Mouse (Mus musculus): ENCODE measurements around the gene Dmap1. TPM values are rescaled to one million over a fixed set of nuclear protein-coding genes. Genes with fewer than 3 reads are reported as not detected.

The Dmap1 gene
- 35.1 and 41.2 TPM in 2 replicates for polyA plus RNA-seq (2012)

DNA sequence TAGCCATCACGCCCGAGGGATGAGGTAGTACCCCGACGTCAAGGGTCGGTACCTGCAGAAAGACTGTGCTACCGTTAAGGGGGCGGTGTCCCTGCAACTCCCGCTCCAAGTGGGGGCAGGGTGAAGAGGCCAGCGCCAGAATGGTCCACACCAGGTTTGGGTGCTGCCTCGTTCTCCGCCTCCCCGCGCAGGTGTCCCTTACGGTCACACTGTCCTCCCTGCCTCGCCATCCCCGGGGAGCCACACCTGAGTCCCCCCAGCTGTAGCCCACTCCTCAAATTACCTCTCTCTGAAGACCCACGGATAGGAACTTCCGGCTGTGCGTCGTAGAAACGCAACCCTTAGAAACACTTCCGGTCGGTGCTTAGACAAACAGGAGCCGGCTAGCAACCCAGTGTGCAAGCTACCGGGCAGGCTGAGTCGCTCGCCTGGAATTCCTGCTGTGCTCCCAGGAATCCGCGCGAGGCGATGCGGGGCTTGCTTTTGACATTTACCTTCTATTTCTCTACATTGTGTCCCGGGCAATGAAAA, at the start of gene Dmap1:
TSS of gene Dmap1 (minus strand) at position 343 of the 531 bp plus-strand sequence.
- no peak for TF ChIP-seq GATA1 (IDR thresholded peaks at IDR 0.05; ENCODE audit: low read length)

DNA sequence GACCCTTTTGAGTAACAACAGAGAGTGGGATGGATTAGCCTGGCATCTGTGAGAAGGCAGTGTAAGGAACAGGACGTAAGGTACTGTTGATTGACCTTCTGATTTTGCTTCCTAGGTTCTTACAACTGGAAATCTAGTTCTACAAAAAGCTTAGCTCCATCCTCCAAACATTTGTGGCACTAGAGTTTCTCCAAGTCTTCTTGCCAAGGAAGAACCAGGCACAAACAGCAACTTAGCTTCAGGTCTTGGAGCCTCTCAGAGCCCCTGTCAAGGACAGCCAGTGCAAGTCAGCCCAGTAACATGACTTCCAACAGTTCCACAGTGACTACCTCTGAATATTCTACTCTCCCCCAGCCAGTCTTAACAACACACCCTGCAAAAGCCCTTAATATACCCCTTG, 42.0 kb upstream of the Dmap1 start, which contains the start of gene Gm12845:
TSS of gene Gm12845 (plus strand) at position 301 of the 400 bp plus-strand sequence.
- no peak for TF ChIP-seq GATA1 (IDR thresholded peaks at IDR 0.05; ENCODE audit: low read length)

DNA sequence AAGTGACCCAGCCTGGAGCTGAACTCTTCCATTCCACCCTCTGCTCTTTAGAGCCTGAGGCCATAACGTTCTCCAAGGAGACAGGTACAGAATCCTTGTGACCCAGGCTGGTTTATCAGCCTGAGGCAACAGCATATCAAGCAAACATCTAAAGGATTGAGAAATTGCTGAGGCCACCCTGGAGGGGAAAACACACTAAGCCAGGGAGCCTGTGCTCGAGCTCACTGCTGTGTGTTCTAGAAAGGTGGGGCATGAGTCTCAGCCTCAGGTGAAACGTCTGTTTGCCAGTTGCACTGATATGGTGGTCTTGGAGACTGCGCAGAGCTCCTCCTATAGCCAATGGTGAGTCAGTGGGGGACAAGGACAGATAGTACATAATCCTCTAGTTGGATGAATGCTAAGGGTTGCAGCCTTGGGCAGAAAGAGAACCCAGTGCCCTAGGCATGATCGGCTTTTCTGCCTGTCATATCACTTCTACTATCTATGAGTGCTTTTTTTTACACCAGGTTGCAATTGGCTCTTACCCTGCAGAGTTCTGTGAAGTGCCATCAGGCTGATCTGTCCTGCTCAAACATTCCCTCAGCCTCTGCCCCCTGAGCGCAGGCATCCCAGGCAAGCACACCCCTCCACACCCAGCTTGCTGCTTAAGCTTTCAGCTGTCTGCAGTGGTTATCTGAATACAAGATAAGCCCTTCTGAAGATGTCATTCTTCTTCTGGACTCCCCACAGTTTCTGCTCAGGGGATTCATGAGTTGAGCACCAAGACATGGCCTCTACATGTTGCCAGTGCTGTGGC, 31.4 kb upstream of the Dmap1 start:
- TF ChIP-seq GATA1 (IDR thresholded peaks at IDR 0.05; ENCODE audit: low read length): no peak

DNA sequence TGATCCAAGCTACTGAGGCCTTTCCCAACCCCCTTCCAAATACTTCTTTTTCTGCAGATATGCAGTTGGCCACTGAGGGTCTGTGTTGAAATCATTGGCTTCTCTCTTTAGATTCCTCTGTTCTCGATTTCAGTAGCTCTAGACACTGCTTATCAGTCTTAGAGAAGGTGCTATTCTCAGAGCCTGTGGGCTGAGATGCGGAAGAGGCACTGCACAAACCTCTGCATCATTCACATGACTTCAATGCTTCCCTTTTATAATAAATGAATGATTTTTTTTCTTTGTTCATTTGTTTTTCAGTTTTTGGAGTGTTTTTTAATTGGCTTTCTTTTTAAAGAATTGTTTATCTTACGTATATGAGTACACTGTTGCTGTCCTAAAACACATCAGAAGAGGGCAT, 30.2 kb upstream of the Dmap1 start:
- TF ChIP-seq GATA1 (IDR thresholded peaks at IDR 0.05; ENCODE audit: low read length): no peak

DNA sequence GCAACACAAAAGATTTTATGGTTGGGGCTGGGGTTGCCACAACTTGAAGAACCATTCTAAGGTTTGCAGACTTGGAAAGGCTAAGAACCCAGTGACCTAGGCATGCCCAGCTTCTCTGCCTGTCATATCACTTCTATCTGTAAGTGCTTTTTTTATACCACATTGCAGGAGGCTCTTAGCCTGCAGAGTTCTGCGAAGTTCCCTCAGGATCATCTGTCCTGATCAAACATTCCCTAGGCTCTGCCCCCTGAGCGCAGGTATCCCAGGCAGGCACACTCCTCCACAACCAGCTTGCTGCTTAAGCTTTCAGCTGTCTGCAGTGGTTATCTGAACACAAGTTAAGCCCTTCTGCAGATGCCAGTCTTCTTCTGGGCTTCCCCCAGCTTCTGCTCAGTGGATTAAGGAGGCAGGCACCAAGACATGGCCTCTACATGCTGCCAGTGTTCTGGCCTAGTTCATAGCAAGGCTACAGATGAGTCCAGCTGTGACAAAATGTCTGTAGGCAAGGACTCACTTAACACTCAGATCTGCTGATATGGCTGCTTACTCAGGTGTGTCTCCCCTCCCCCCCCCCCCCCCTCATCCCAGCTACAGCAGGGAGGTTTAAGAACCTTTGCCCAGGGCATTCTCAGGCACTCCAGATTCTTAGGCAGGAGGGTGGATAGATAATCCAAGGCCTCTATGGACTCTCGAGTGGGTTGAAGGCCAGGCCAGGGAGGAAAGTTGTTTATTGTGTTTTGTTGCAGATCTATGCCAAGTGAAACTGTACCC, 26.9 kb upstream of the Dmap1 start:
- TF ChIP-seq GATA1 (IDR thresholded peaks at IDR 0.05; ENCODE audit: low read length): no peak

DNA sequence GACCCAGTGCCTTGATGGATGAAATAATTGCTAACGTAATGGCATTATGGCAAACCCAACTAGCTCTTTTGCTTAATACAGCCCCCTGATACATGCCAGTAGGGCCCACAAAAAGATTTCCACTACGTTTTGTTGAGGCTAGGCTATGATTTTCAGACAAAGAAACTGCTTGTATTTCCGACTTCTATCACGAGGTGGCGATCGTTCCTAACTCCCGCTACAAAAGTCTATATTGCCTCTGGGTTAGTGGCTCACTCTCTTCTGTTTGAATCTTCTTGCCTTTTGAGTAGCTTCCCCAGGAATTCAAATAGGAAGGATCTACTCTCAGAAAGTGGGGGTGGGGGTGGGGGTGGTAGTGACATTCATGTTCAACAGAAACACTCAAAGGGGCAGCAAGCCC, 23.3 kb upstream of the Dmap1 start:
- no peak for TF ChIP-seq GATA1 (IDR thresholded peaks at IDR 0.05; ENCODE audit: low read length)

DNA sequence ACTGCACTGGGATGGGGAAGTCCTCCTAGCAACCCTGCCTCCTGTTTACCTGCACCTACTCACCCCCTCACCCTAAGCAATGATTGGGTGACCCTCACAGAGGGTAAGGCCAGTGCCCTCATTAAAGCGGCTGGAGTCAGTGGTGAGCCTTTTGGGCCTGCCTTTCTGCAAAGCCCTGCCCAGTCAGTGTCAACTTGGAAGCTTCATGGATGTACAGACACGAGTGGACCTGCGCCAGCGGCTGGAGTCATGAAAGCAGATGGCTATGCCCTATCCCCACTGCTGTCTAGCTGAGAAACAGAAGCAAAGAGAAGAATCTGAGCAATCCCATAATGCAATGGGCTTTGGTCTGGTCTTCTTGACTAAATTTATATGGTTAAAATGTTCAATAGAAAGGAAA, 4.3 kb upstream of the Dmap1 start:
- TF ChIP-seq GATA1 (IDR thresholded peaks at IDR 0.05; ENCODE audit: low read length): no peak

DNA sequence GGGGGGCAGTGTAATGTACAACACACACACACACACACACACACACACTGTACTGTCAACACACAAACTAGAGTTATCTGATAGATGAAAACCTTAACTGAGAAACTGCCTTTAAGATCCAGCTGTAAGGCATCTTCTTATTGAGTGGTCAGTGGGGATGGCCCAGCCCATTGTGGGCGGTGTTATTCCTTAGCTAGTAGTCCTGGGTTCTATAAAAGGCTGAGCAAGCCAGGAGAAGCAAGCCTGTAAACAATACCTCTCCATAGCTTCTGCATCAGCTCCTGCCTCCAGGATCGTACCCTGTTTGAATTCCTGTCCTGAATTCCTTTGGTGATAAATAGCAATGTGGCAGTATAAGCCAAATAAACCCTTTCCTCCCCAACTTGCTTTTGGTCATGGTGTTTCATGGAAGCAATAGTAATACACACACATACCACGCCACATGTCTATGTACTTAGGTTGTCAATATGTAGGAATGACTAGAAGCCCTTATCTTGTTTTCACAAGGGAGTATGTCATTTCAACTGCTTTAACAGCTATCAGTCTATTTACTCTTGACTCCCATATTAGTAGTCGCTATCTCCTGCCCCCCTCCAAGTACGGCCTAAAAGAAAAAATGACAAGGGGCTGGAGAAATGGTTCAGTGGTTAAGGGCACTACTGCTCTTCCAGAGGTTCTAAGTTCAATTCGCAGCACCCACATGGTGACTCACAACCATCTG, 1.1 kb upstream of the Dmap1 start:
- TF ChIP-seq GATA1 (IDR thresholded peaks at IDR 0.05; ENCODE audit: low read length): no peak

DNA sequence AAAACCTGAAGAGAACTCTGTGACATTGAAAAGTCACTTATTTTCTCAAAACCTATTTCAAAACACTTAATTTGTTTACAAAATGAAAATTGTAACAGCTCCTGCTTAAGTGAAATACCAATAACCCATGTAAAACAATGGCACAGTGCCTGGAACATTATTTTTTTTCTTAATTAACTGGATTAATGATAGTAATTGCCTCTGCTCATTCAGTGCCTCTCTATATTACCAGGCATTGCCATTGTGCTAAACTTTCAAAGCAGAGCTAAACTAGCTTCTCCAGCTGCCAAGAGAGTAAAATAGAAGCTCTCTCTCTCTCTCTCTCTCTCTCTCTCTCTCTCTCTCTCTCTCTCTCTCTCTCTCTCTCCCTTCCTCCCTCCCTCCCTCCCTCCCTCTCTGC, 390 bp upstream of the Dmap1 start:
- TF ChIP-seq GATA1 (IDR thresholded peaks at IDR 0.05; ENCODE audit: low read length): no peak

DNA sequence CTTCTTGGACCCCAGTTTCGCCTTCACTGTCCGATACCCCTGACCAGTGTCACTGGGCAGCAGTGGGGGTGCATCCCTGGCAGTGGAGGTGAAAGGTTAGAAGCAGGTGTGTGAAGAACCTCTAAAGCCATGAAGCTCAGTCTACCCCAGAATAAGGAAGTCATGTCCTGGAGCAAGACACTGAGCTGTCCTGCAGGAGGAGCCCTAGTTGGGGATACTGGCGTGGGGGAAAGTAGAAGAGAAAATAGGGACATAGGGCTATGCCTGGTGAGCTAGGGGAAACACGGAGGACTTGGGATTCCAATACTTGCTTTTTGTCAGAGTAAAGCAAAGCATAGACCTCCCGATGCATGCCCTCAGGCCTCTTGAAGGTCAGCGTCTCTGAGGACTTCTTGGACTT, 1.1 kb downstream of the Dmap1 start:
- no peak for TF ChIP-seq GATA1 (IDR thresholded peaks at IDR 0.05; ENCODE audit: low read length)

DNA sequence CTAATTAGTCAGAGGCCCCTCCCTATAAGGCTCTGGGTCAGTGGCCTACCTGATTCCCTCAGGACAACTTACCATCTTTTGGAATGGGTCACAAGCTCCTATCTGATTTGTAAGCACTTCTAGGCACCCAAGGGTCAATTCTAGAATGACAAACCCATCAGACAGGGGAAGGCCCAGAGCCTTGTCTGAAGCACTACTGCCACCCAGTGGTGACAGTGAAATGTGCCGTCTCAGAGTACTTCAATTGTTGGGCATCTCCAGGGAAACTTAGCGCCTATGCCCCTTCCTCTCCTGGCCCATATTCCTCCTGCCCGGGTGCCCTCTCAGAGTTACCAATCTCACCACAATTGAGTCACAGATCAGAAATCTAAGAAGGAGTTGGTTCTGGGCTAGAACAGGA, 5.2 kb downstream of the Dmap1 start:
- no peak for TF ChIP-seq GATA1 (IDR thresholded peaks at IDR 0.05; ENCODE audit: low read length)

DNA sequence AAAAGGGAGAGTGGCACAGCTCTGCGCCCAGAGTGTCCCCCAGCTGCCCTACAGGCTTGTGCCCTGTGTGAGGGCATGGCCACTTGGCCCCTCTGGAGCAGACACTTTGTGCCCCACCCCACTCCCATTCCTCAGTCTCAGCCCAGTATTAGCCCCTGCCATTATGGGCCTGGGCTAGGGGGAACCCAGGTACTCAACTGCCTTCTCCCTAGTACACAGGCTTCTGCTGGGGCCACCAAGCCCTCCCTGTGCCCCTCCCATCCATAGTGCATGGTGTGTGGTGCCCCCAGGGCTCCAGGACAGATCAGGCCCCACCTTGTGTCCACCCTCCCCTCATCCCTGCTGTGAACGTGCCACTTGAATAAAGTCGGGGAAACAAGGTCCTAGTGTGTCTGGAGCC, 8.2 kb downstream of the Dmap1 start:
- TF ChIP-seq GATA1 (IDR thresholded peaks at IDR 0.05; ENCODE audit: low read length): no peak

DNA sequence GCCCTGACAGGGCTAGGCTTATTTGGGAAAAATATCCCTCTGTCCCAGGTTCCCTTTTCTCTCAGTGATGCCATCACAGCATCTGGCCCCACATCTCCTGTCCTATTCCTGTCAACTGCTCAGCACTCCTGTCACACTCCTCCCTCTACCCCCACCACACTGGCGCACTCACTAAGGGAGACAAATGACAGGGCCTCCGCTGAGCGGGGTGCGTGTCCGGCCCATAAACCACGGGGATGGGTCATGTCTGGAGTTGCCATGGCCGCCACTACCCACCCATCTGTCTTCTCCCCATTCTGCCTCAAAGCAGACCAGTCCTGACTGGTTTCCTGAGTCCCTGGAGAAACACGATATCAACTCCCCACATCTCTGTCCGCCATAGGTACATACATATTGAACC, 10.0 kb downstream of the Dmap1 start:
- TF ChIP-seq GATA1 (IDR thresholded peaks at IDR 0.05; ENCODE audit: low read length): no peak

DNA sequence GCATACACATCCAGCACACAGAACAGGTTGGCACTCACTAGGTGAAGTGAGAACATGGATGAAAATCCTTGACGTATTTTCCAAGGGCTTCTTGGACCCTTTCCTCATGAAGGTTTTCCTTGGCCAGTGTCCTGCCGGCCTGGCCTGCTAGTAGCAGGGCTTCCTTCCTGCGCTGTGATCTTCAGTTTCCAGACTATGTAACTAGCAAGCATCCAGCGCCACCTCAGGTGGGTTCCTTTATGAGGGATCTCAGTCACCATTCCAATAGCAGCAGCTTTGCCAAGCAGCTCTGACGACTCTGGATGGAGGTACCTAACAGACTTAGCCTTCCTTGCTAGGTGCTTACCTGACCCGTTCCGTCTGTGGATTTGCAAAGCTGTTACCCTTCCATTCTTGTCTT, 12.2 kb downstream of the Dmap1 start:
- TF ChIP-seq GATA1 (IDR thresholded peaks at IDR 0.05; ENCODE audit: low read length): no peak

DNA sequence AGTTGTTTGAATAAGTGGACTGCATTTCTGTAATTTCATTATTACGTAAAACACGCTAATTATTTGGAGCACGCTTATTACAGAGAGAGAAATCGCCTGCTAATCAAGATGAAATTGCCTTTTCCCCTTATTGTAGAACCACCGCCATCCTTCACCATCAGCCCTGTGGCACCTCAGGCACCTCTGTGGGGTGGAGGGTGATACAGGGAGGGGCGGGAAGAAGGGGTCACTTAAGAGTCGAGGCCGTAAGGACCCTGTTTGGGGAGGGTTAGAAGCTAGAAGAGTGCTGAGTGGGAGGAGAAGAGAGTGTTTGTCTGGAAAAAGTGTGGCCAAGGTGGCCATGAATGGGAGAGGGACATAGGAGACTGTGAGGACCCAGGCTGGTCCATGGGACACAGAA, 16.0 kb downstream of the Dmap1 start:
- no peak for TF ChIP-seq GATA1 (IDR thresholded peaks at IDR 0.05; ENCODE audit: low read length)

DNA sequence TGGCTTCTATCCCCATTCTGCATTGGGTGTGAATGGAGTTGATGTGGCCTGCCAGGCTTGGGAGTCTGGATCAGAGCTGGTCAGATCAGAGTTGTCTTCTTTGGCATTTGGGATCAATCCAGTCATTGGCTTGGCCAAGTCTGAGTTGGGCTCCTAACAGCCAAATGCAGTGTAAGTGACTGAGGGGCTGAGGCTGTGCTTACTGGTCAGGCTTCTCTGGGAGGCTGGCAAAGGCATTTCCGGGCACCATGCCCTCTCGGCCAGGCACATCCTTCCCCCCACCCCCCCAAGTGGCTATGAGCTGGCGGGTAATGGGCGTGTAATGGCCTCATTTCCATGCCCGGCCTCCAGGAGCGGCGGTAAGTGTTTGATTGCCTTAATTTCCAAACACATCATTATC, 16.5 kb downstream of the Dmap1 start:
- TF ChIP-seq GATA1 (IDR thresholded peaks at IDR 0.05; ENCODE audit: low read length): no peak
